Mouse (Mus musculus): ENCODE results near the gene Sipa1. TPM values are rescaled to one million over a fixed set of nuclear protein-coding genes. Genes with fewer than 3 reads are reported as not detected.

Sipa1 gene
- polyA plus RNA-seq, 1 experiment from 2014 or later: 20.1 TPM

- Histone ChIP-seq H3K9ac (peak within 1 kb of the TSS; percentile 86), H3K9me3 (no peaks in the 10 kb centered on the region), H3K27ac (replicated peaks) (peak within 1 kb of the TSS; percentile 99), H3K4me1 (replicated peaks) (peaks cover 24% of the 10 kb centered on the region), H3K4me3 (peak within 1 kb of the TSS; percentile 74), H3K27me3 (no peaks in the 10 kb centered on the region), H3K4me2 (peak within 1 kb of the TSS; percentile 72), H3K36me3 (peaks cover 34% of the 10 kb centered on the region)
- ATAC-seq (ENCODE audit: low FRiP score, low read depth): peak; percentile 95
- under 1% methylated on average over 54 of the region's 55 CpGs for WGBS
Measured at GRCm38 (mm10) chr19:5609547-5610404, 53.7 kb downstream of the Sipa1 start, which contains the start of gene Kat5. Gene Kat5 (minus strand): TSS chr19:5610237.

- Histone ChIP-seq H3K9me3 (no peaks in the 10 kb centered on the region), H3K27ac (replicated peaks) (peak overlapping the region; percentile 99), H3K4me1 (replicated peaks) (peaks cover 25% of the 10 kb centered on the region), H3K4me2 (peak overlapping the region; percentile 72), H3K4me3 (peak overlapping the region; percentile 74), H3K9ac (peak overlapping the region; percentile 86), H3K36me3 (peaks cover 41% of the 10 kb centered on the region), H3K27me3 (no peaks in the 10 kb centered on the region)
- WGBS: 55% methylated on average over 10 of the region's 10 CpGs
- no peak for ATAC-seq (ENCODE audit: low FRiP score, low read depth)
Measured at GRCm38 (mm10) chr19:5609171-5609546, 54.3 kb downstream of the Sipa1 start.

- Histone ChIP-seq H3K27ac (replicated peaks) (peak overlapping the region; percentile 99), H3K4me3 (peak overlapping the region; percentile 74), H3K9ac (peak overlapping the region; percentile 86), H3K4me1 (replicated peaks) (peaks cover 30% of the 10 kb centered on the region), H3K36me3 (peaks cover 45% of the 10 kb centered on the region), H3K9me3 (no peaks in the 10 kb centered on the region), H3K4me2 (peak overlapping the region; percentile 72), H3K27me3 (no peaks in the 10 kb centered on the region)
- no peak for ATAC-seq (ENCODE audit: low FRiP score, low read depth)
- 96% methylated on average over 13 of the region's 13 CpGs for WGBS
Measured at GRCm38 (mm10) chr19:5608707-5609106, 54.8 kb downstream of the Sipa1 start.

- H3K4me3 ChIP-seq: no peak overlapping the region
- H3K36me3 ChIP-seq: peaks cover 52% of the 10 kb centered on the region
- no peaks in the 10 kb centered on the region for H3K27me3 ChIP-seq
- 95% methylated on average over 26 of the region's 26 CpGs for WGBS
- no peak overlapping the region for H3K27ac ChIP-seq (replicated peaks)
- no peak for ATAC-seq (ENCODE audit: low FRiP score, low read depth)
- no peaks in the 10 kb centered on the region for H3K9me3 ChIP-seq
- H3K4me2 ChIP-seq: peak overlapping the region; percentile 72; the same call in 1 of the 2 replicates
- peaks cover 38% of the 10 kb centered on the region for H3K4me1 ChIP-seq (replicated peaks)
- no peak overlapping the region for H3K9ac ChIP-seq
Measured at GRCm38 (mm10) chr19:5607705-5608410, 55.6 kb downstream of the Sipa1 start.

- no peak for ATAC-seq (ENCODE audit: low FRiP score, low read depth)
- H3K27ac ChIP-seq (replicated peaks): no peak overlapping the region
- 88% methylated on average over 8 of the region's 8 CpGs for WGBS
- no peak overlapping the region for H3K4me3 ChIP-seq
- H3K27me3 ChIP-seq: no peaks in the 10 kb centered on the region
- H3K9me3 ChIP-seq: no peaks in the 10 kb centered on the region
- peaks cover 52% of the 10 kb centered on the region for H3K4me1 ChIP-seq (replicated peaks)
- H3K4me2 ChIP-seq: no peak overlapping the region
- H3K9ac ChIP-seq: no peak overlapping the region
- peaks cover 52% of the 10 kb centered on the region for H3K36me3 ChIP-seq
Measured at GRCm38 (mm10) chr19:5606196-5606595, 57.3 kb downstream of the Sipa1 start.

- H3K36me3 ChIP-seq: peaks cover 52% of the 10 kb centered on the region
- 91% methylated on average over 7 of the region's 7 CpGs for WGBS
Measured at GRCm38 (mm10) chr19:5605126-5605525, 58.4 kb downstream of the Sipa1 start.

GRCm38 (mm10) chr19:5603664-5604063 is 59.8 kb downstream of the Sipa1 start:
- H3K4me1 ChIP-seq (replicated peaks): peaks cover 38% of the 10 kb centered on the region
- H3K36me3 ChIP-seq: peaks cover 52% of the 10 kb centered on the region
- no peaks in the 10 kb centered on the region for H3K9me3 ChIP-seq
- no peak overlapping the region for H3K27ac ChIP-seq (replicated peaks)
- H3K4me3 ChIP-seq: no peak overlapping the region
- H3K27me3 ChIP-seq: no peaks in the 10 kb centered on the region
- WGBS: 92% methylated on average over 7 of the region's 7 CpGs
- H3K9ac ChIP-seq: no peak overlapping the region
- no peak for ATAC-seq (ENCODE audit: low FRiP score, low read depth)
- H3K4me2 ChIP-seq: no peak overlapping the region

More at GRCm38 (mm10) chr19:5605126-5605525, 58.4 kb downstream of the Sipa1 start:
- no peak for ATAC-seq (ENCODE audit: low FRiP score, low read depth)
- Histone ChIP-seq H3K9ac (no peak overlapping the region), H3K4me1 (replicated peaks) (peaks cover 45% of the 10 kb centered on the region), H3K9me3 (no peaks in the 10 kb centered on the region), H3K4me3 (no peak overlapping the region), H3K4me2 (no peak overlapping the region), H3K27ac (replicated peaks) (no peak overlapping the region), H3K27me3 (no peaks in the 10 kb centered on the region)

- ATAC-seq (ENCODE audit: low FRiP score, low read depth): peak; percentile 91
- under 1% methylated on average over 64 of the region's 64 CpGs for WGBS
- Histone ChIP-seq H3K4me2 (peak within 1 kb of the TSS; percentile 95), H3K27ac (replicated peaks) (peak within 1 kb of the TSS; percentile 84), H3K36me3 (peaks cover 39% of the 10 kb centered on the region), H3K9me3 (no peaks in the 10 kb centered on the region), H3K9ac (peak within 1 kb of the TSS; percentile 68), H3K27me3 (no peaks in the 10 kb centered on the region), H3K4me1 (replicated peaks) (peaks cover 29% of the 10 kb centered on the region), H3K4me3 (peak within 1 kb of the TSS; percentile 66)
Measured at GRCm38 (mm10) chr19:5601752-5602541, 61.6 kb downstream of the Sipa1 start, which contains the start of gene Rnaseh2c. Gene Rnaseh2c (plus strand): TSS chr19:5601873.

Small RNA genes lying within 50 kb of the gene (microRNA-seq; reads per million reads assigned to microRNA genes)
- gene Mir6987: 0.65 reads per million

Other genes starting within 250 kb of the Sipa1 start
- gene Drap1, start 238.7 kb downstream of the Sipa1 start, polyA plus RNA-seq (2015; fragmentation: Nextera tagmentation; extraction: Ambion mirVana): 301 and 311 TPM in 2 replicates
- 74.9 and 82.4 TPM in 2 replicates for gene AI837181, start 238.6 kb downstream of the Sipa1 start, polyA plus RNA-seq (2015; fragmentation: Nextera tagmentation; extraction: Ambion mirVana)
- gene Fosl1, start 216.2 kb downstream of the Sipa1 start, polyA plus RNA-seq (2015; fragmentation: Nextera tagmentation; extraction: Ambion mirVana): not detected in 2 replicates
- 12.8 and 14.0 TPM in 2 replicates for gene Ccdc85b, start 205.8 kb downstream of the Sipa1 start, polyA plus RNA-seq (2015; fragmentation: Nextera tagmentation; extraction: Ambion mirVana)
- 147 and 160 TPM in 2 replicates for gene Fibp, start 203.1 kb downstream of the Sipa1 start, polyA plus RNA-seq (2015; fragmentation: Nextera tagmentation; extraction: Ambion mirVana)
- gene Ctsw, start 195.2 kb downstream of the Sipa1 start, polyA plus RNA-seq (2015; fragmentation: Nextera tagmentation; extraction: Ambion mirVana): 4.3 and 5.7 TPM in 2 replicates
- gene Efemp2, start 189.8 kb downstream of the Sipa1 start, polyA plus RNA-seq (2015; fragmentation: Nextera tagmentation; extraction: Ambion mirVana): 38.9 and 44.9 TPM in 2 replicates
- 49.2 TPM in 2 replicates for gene Mus81, start 175.3 kb downstream of the Sipa1 start, polyA plus RNA-seq (2015; fragmentation: Nextera tagmentation; extraction: Ambion mirVana)
- 3,340 and 3,538 TPM in 2 replicates for gene Cfl1, start 173.3 kb downstream of the Sipa1 start, polyA plus RNA-seq (2015; fragmentation: Nextera tagmentation; extraction: Ambion mirVana)
- 0.26 and 0.44 TPM in 2 replicates for gene 1700020D05Rik, start 159.9 kb downstream of the Sipa1 start, polyA plus RNA-seq (2015; fragmentation: Nextera tagmentation; extraction: Ambion mirVana)
- gene Snx32, start 153.2 kb downstream of the Sipa1 start, polyA plus RNA-seq (2015; fragmentation: Nextera tagmentation; extraction: Ambion mirVana): 94.6 and 99.8 TPM in 2 replicates
- gene Ovol1, start 103.1 kb downstream of the Sipa1 start, polyA plus RNA-seq (2015; fragmentation: Nextera tagmentation; extraction: Ambion mirVana): 0.08 TPM in 1 of 2 replicates, not detected in the other
- 3.1 and 3.7 TPM in 2 replicates for gene Ap5b1, start 95.7 kb downstream of the Sipa1 start, polyA plus RNA-seq (2015; fragmentation: Nextera tagmentation; extraction: Ambion mirVana)
- gene Rnaseh2c, start 61.8 kb downstream of the Sipa1 start, polyA plus RNA-seq (2015; fragmentation: Nextera tagmentation; extraction: Ambion mirVana): 66.6 and 67.4 TPM in 2 replicates
- 67.2 and 69.2 TPM in 2 replicates for gene Kat5, start 53.5 kb downstream of the Sipa1 start, polyA plus RNA-seq (2015; fragmentation: Nextera tagmentation; extraction: Ambion mirVana)
- 34.4 and 37.8 TPM in 2 replicates for gene Rela, start 26.2 kb downstream of the Sipa1 start, polyA plus RNA-seq (2015; fragmentation: Nextera tagmentation; extraction: Ambion mirVana)
- 12.3 and 13.4 TPM in 2 replicates for gene Map3k11, start 25.0 kb upstream of the Sipa1 start, polyA plus RNA-seq (2015; fragmentation: Nextera tagmentation; extraction: Ambion mirVana)
- gene Pcnx3, start 25.2 kb upstream of the Sipa1 start, polyA plus RNA-seq (2015; fragmentation: Nextera tagmentation; extraction: Ambion mirVana): 23.9 and 26.7 TPM in 2 replicates
- gene Kcnk7, start 40.7 kb upstream of the Sipa1 start, polyA plus RNA-seq (2015; fragmentation: Nextera tagmentation; extraction: Ambion mirVana): 0.14 and 0.30 TPM in 2 replicates
- gene Ehbp1l1, start 62.6 kb upstream of the Sipa1 start, polyA plus RNA-seq (2015; fragmentation: Nextera tagmentation; extraction: Ambion mirVana): 15.5 and 19.7 TPM in 2 replicates
- gene Fam89b, start 65.9 kb upstream of the Sipa1 start, polyA plus RNA-seq (2015; fragmentation: Nextera tagmentation; extraction: Ambion mirVana): 139 and 149 TPM in 2 replicates
- 15.2 and 17.2 TPM in 2 replicates for gene Ltbp3, start 77.2 kb upstream of the Sipa1 start, polyA plus RNA-seq (2015; fragmentation: Nextera tagmentation; extraction: Ambion mirVana)
- gene Scyl1, start 107.7 kb upstream of the Sipa1 start, polyA plus RNA-seq (2015; fragmentation: Nextera tagmentation; extraction: Ambion mirVana): 79.7 and 92.6 TPM in 2 replicates
- gene Frmd8, start 211.6 kb upstream of the Sipa1 start, polyA plus RNA-seq (2015; fragmentation: Nextera tagmentation; extraction: Ambion mirVana): 17.6 and 18.0 TPM in 2 replicates
- 2.6 TPM in 2 replicates for gene Slc25a45, start 214.1 kb upstream of the Sipa1 start, polyA plus RNA-seq (2015; fragmentation: Nextera tagmentation; extraction: Ambion mirVana)
- gene Tigd3, start 230.4 kb upstream of the Sipa1 start, polyA plus RNA-seq (2015; fragmentation: Nextera tagmentation; extraction: Ambion mirVana): 10.7 and 11.7 TPM in 2 replicates
- gene Dpf2, start 249.3 kb upstream of the Sipa1 start, polyA plus RNA-seq (2015; fragmentation: Nextera tagmentation; extraction: Ambion mirVana): 111 and 113 TPM in 2 replicates